Mouse (Mus musculus) frontal cortex, postnatal 25 days (tissue): ENCODE data around the gene Fitm1.

Source experiments
- DNase-seq, 2 experiments: peaks; one replicate each; pipeline ENCODE4 v3.0.0; 2022; ENCODE audit warnings: low spot score in 2 of 2

Fitm1 gene

DNA sequence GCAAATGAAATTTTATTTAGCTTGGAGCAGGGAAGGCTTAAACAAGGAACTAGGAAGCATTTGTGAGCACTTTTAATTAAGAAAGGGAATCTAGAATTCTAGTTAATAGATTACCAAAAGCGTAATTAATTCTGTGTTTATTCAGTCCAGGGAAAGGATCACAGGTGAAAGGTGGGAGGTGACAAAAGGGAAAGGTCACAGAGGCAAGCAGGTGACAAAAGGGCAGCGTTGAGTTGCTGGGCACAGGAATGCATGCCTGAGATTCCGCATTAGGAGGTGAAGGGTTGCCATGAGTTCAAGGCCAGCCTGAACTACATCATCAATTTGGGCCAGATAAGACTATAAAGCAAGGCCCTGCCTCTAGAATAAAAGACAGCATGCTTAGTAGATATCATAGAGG is 7.9 kb upstream of the Fitm1 start:
- DNase-seq = no peak

GRCm38 (mm10) chr14:55570588-55570987 is 4.8 kb upstream of the Fitm1 start:
- no peak for DNase-seq

DNA sequence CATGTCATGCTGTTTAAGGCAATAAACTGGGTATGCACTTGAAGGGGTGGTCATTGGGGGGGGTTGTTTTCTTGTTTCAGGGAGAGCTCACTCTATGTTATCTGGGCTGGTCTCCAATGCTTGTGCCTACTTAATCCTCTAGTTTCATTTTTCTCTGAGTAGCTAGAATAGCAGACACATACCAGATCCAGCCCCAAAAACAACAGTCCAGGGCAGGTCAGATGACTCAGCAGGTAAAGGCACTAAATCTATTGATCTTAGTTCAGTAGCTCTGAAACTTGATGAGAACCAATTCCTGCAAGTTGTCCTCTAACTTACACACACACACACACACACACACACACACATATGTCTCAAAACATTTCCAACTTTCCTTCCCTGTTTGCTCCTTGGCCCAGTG is 3.7 kb upstream of the Fitm1 start:
- no peak for DNase-seq

DNA sequence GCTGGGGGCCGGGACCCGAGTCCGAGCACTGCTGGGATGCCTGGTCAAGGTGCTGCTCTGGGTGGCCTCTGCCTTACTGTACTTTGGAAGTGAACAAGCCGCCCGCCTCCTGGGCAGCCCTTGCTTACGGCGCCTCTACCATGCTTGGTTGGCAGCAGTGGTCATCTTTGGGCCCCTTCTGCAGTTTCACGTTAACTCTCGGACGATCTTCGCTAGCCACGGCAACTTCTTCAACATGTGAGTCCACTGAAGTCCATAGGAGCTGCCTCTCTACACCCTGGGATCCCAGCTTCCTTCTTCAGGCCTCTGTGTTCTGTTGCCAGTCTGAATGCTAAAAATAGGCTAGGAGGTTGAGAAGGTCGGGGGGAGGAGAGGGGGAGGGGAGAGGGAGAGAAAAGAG is 294 bp downstream of the Fitm1 start:
- no peak for DNase-seq

DNA sequence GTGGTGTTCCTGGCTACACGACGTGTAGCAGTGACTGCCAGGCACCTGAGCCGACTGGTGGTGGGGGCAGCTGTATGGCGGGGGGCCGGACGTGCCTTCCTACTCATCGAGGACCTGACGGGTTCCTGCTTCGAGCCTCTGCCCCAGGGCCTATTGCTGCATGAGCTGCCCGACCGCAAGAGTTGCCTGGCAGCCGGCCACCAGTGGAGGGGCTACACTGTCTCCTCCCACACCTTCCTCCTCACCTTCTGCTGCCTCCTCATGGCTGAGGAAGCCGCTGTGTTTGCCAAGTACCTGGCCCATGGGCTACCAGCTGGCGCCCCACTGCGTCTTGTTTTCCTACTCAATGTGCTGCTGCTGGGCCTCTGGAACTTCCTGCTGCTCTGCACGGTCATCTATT is 959 bp downstream of the Fitm1 start:
- no peak for DNase-seq

DNA sequence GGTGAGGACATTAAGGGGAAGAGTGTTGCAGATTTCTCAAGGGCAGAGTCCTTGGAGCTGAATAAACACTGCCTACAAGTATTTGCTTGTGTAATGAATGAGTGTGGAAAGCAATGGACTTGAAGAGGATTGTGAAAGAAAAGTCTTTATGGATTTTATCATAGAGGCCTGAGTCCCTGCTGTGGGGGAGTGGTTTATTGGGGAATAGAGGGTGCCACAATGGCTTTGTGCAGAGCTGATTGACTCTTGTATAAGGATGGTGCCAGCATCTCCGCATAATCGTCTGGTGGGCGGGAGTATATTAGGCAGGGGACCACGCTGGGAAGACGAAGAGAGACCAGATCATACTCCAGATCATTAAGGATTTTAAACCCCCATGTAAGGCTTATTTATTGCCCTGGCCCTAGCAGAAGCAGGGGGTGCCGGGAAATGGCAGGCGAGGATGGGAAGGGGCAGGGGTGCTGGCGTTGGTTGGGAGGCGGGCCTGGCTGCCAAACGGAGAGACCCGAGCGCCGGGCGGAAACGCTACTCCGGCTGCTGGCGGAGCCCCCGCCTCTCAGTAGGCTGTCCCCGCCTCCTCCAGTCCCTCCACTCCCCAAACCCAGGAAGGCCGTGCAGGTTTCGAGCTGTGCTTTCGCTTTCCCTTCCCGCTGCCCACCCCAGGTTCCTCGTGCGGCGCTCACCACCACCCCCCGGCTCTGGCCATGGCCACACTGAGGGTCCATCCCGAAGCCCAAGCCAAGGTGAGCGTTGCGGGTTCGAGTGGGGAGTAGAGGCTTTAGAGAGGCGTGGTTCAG is 2.7 kb downstream of the Fitm1 start, which contains the start of gene Psme1:
Gene Psme1, plus strand, starts transcription at position 253 of the 797 bp plus-strand sequence.
- peak; percentile 34 to 41 for DNase-seq

DNA sequence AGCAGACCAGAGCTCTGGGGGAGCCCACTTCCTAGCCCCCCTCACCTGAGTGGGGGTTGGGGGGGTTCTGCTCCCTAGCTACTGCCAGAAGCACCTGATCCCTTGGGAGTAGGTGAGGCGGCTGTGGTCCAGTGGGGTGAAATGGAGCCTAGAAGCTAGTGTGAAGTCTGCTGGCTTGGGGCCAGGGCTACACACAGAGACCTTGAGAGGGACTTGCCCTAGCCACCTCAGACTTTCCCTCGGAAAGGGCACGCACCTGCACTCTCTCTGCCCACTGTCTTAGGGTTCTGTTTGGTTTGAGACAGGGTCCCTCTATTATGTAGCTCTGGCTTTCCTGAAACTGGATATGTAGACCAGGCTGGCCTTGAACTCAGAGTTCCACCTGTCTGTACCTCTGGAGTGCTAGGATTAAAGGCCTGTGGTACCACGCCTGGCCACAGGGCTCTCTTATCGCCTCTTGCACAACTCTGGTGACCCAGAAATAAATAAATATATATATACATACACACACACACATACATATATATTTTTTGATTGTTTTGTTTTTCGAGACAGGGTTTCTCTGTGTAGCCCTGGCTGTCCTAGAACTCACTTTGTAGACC is 3.4 kb downstream of the Fitm1 start:
- peak in 1 of 2 experiments; percentile 25 for DNase-seq

DNA sequence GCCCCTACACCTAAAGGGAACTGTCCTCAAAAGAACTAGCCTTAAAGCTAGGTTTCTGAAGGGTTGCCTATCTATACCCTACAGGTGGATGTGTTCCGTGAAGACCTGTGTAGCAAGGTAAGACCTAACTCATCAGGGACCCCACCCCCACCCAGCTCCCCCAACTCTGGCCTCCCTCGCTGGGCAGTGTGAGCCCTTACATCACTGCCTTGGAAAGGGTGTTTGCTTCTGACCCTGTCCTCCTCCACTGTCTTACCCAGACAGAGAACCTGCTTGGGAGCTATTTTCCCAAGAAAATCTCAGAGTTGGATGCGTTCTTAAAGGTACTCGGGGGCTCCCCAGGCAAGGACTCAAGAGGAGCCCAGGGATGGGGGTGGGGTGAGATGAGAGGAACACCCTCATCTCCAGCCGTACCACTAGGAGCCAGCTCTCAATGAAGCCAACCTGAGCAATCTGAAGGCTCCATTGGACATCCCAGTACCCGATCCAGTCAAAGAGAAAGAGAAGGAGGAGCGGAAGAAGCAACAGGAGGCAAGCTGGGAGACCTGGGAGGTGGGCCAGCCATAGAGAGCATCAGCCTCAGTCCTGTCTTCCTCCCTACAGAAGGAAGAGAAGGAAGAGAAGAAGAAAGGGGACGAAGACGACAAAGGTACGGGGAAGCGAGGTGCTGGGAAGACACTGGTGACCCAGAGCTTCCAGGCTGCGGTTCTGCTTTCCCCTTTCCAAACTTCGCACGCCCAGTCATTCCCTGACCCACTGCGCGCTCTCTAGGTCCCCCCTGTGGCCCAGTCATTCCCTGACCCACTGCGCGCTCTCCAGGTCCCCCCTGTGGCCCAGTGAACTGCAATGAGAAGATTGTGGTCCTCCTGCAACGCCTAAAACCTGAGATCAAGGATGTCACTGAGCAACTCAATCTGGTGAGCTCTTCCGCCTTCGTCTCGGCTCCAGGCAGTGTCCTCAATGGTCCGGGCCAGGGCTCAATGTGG is 4.4 kb downstream of the Fitm1 start:
- no peak for DNase-seq

- no peak for DNase-seq
Observed at GRCm38 (mm10) chr14:55580731-55581130, 5.3 kb downstream of the Fitm1 start.

DNA sequence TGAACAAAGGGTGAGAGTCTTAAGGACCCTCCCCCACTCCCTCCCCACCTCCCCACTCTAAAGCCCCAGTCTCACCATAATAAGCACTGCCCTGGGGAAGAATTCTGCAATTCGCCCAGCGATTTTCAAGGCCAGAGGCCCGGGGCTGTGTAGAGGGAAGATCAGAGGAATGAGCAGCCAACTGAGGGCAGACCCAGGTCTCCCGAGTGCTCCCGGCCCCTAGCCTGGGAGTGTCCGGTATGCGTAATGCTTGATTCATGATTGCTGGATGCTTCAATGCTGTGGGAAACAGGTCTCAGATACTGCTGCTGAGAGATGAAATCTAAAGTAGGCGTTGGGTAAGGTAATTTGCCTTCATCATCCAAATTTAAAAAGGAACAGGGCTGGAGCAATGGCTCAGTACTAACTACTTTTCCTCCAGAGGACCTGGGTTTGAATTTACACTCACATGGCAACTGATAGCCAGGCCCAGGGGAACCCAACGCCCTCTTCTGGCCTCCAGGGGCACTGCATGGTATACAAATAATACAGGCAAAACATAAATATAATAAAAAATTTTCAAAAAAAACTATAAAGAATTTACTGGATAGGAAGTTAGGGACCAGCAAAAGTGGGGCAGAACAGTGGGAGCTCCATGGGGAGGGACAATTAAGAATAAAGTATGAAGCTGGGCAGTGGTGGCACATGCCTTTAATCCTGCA is 6.7 kb downstream of the Fitm1 start:
- no peak for DNase-seq

- no peak for DNase-seq
Observed at GRCm38 (mm10) chr14:55584303-55584701, 8.9 kb downstream of the Fitm1 start.

DNA sequence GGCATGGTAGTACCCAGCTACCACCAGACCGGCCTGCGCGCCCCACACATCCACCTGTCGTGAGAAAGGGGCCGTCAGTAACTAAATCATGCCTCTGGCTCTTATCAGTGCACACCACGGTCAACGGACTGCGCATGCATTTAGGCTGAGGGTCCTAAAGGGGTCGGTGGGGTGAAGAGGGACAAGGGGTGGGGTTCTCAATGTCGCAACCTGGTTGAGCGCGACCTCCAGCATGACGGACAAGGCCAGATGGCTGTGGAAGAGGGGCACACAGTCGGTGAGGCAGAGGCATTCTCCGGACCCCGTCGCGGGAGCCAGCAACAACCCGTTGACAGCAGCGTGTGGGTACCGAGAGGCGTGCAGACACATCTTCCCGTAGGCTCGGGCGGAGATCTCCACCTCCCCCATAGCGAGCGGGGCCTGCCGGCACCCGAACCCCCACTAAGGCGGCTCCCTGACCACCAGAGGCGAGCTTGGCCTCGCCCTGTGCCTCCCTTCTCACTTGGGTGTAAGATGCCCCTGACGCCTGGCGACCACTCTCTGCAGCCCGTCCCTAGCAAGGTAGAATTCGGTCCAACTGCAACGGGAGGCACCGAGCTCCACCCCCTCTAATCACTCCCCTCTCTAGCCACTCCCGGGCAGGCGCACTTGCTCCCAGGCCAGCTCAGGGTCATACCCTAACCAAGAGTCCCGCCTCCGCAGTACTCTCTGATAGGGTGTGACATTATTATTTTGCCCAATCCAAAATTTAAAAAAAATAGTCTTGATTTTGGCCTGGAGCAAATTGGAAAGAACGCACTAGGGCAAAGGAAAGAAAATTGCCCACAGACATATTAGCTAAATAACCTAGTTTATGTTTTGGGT is 9.5 kb downstream of the Fitm1 start, which contains the start of gene Emc9:
Gene Emc9, minus strand, starts transcription at position 601 of the 864 bp plus-strand sequence.
- peak in 1 of 2 experiments; percentile 22 for DNase-seq

DNA sequence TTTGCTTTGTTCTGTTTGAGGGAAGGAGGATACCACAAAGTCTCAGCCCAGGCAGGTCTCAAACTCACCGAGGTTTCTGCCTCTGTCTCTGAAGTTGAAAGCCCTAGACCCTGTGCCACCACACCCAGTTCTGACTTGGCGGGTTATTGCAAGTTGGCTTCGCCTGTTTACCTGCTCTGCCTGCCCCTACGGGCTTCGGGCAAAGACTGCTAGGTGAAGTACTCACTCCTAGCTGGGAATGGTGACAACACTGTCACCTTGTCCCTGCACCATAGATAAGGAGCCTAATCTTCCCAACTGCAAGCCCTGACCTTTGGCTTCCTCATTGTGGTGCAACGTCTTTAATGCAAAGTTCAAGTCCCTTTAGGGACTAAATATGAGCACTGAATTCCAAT is 10.1 kb downstream of the Fitm1 start:
- no peak for DNase-seq

- DNase-seq = no peak
Observed at GRCm38 (mm10) chr14:55586149-55586548, 10.7 kb downstream of the Fitm1 start.

DNA sequence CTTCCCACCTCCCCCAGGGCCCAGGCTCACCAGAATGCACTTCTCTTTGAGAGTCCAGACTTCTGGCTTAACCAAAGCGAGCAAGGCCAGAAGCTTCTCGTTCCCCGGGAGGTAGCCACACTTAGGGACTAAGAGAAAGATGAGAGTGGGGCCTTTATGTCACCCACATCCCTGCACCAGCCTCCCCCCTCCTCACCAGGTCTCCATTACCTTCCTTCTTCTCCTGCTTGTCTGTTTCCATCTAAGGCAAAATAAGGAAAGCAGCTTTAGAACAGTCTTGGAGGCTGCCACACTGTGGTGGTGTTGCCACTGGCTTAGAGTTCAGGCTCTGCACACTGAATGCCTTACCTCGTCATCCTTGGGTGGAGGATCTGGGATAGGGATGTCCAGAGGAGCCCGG is 13.9 kb downstream of the Fitm1 start:
- DNase-seq = no peak

DNA sequence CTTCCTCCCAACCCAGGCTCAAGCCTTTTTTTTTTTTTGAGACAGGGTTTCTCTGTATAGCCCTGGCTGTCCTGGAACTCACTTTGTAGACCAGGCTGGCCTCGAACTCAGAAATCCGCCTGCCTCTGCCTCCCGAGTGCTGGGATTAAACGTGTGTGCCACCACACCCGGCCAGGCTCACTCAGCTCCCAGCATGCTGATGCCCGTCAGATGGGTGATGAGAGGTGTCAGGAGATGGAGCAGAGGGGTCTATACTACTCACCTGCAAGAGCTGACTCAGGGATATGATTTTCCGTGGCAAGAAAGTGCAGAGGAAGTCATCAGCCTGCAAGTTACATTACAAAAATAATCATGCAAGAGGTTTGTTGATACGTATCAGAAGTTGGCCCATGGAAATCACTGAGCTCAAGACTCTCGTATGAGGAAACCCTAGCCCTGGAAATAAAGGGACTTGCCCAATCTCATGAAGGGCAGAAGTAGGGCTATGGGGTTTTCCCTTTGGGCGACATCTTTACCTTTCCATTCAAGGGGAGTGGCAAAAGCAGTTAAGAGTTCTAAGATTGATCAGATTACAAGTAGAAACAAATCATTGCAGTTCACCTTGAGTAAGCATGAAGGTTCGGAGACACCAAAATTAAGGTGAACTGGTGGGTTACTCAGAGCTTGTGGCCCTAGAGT is 14.5 kb downstream of the Fitm1 start:
- DNase-seq = no peak

DNA sequence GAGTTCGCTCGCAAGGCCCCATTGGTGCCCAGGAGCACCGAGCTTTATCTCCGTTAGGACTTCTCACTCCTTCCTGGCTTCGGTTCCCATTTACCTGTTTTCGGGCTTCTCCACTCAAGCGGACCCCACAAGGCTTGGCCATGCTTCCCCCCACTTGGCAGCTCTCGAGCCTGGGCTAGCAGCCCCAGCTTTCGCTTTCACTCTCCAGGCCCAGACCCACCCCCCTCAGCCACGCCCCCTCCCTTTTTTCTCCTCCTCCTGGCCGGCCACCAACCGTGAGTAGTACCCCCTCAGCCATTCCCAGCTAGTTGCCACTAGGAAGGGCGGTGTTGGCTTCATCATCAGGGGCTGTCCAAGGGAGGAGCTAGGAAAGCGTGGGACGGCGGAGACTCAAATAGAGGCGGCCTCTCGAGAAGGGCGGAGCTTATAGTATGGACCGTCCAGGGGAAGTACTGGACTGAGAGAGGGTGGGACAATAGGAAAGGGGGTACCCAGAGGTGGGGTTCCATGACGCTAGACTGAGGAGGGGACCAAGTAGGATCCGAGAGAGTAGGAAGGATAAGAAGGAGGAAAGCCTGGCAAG is 15.4 kb downstream of the Fitm1 start, which contains the start of gene Psme2:
Gene Psme2, minus strand, starts transcription at position 366 of the 583 bp plus-strand sequence.
- peak; percentile 71 to 82 for DNase-seq

DNA sequence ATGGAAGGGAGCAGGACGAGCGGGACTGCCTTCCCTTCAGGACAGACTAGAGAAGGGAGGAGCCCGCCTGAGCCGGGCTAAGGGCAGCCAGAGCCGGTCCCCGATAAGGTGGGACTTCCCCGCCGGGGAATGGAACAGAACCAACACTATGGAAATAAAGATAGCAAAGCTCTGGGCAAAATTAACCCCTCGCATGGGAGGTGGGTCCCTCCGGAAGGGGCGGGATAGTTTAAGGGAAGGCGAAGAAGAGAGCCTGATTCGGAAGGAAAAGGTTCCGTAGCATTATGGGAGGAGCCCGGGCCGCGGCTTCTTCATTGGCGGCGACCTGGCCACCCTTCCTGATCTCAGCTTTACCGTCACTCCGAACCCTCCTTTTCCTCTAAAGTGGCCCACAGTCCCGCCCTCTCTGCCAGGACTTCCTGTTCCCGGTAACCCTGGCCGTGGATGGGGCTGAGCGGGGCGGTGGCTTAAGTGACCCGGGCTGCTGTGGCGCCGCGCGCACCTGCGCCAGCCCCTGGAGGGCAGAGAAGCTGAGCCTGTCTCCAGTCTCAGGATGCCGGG is 16.0 kb downstream of the Fitm1 start, which contains the start of gene Rnf31:
Gene Rnf31, plus strand, starts transcription at position 378 of the 561 bp plus-strand sequence.
- peak; percentile 82 to 87 for DNase-seq

- no peak for DNase-seq
Observed at GRCm38 (mm10) chr14:55592226-55592625, 16.8 kb downstream of the Fitm1 start.
